Mouse (Mus musculus) liver, adult 2 months (tissue): ENCODE measurements around the gene Uaca.

ENCODE experiments used
- CTCF ChIP-seq: fragments of 200-500 bp; IDR thresholded peaks from 2 replicates; pipeline ENCODE4 v1.5.1; 2011; ENCODE audit warnings: low read depth, low read length, control low read depth
- POLR2A ChIP-seq: fragments of 200-500 bp; IDR thresholded peaks from 2 replicates; pipeline ENCODE4 v1.6.1; 2011; ENCODE audit warnings: low read length, control low read depth; ENCODE audit not compliant: insufficient read depth; ENCODE audit errors: extremely low read depth

GRCm38 (mm10) chr9:60765181-60765580 lies 29.2 kb upstream of the Uaca start:
- TF ChIP-seq CTCF = no peak
- TF ChIP-seq POLR2A = no peak
